Mouse (Mus musculus) gonadal fat pad, adult 2 months (tissue): Measurements from ENCODE around the gene Gm3183. TPM values are rescaled to one million over a fixed set of nuclear protein-coding genes. Genes with fewer than 3 reads are reported as not detected.
"Not testable (repeated sequence)": the region's sequence is repeated elsewhere in the genome, so short reads cannot be mapped to it uniquely, and the experiment has no call there.

Source experiments
- DNase-seq: peaks from one replicate; pipeline ENCODE4 v3.0.0-alpha.2; 2012; ENCODE audit warnings: low read depth
- polyA plus RNA-seq: library from polyadenylated mRNA; depleted of rRNA; stranded (reverse); fragments of >200 nt; gene quantifications from 2 replicates; pipeline ENCODE4 v1.2.3, GENCODE M21; 2012; rRNA removed

Gene Gm3183
- polyA plus RNA-seq: not detected in 2 replicates

DNA sequence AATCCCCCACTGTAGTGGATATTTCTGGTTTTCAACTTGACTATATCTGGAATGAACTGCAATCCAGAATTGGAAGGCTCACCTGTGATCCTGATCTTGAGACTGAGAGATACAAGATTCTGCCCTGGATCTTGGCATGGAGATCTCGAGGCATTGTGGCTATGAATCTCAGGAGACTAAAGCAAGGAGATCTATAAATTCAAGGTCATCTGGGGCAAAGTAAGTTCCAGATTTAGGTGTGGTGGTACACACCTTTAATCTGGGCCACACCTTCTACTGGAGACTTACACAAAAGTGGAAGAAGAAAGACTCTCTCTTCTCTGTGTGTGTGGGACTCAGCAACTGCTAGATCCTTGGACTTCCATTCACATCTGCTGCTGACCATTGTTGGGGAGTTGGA is at the start of gene Gm3183:
Gm3183 (plus strand) TSS at position 301 of the 400 bp plus-strand sequence.
- DNase-seq: not testable (repeated sequence)

Other genes starting within 250 kb of the Gm3183 start
- not detected in 2 replicates for gene Gm3147, start 249.1 kb upstream of the Gm3183 start, polyA plus RNA-seq
- not detected in 2 replicates for gene Gm6509, start 241.5 kb upstream of the Gm3183 start, polyA plus RNA-seq
- gene Gm6205, start 217.1 kb upstream of the Gm3183 start, polyA plus RNA-seq: not detected in 2 replicates
- not detected in 2 replicates for gene Gm6367, start 123.2 kb downstream of the Gm3183 start, polyA plus RNA-seq
- not detected in 2 replicates for gene Gm7942, start 241.5 kb downstream of the Gm3183 start, polyA plus RNA-seq